Mouse (Mus musculus) E14TG2a.4 (cell line): Measurements from ENCODE around the gene Wdr61.

Experiments used
- CTCF ChIP-seq: conservative IDR thresholded peaks from 2 replicates; pipeline ENCODE4 v1.5.1; 2014; ENCODE audit warnings: low read length
- NANOG ChIP-seq: IDR thresholded peaks from 2 replicates; pipeline ENCODE4 v1.6.1; 2014; ENCODE audit warnings: borderline replicate concordance, low read length, mixed read lengths

- TF ChIP-seq CTCF: no peak
- no peak for TF ChIP-seq NANOG
Measured at GRCm38 (mm10) chr9:54745740-54746370, 11.5 kb upstream of the Wdr61 start.
